Mouse (Mus musculus) urinary bladder, postnatal 25 days (tissue): Measurements from ENCODE around the gene Enkur.

Source experiments
- DNase-seq: peaks from one replicate; pipeline ENCODE4 v3.0.0; 2022; ENCODE audit warnings: low spot score

Enkur gene

DNA sequence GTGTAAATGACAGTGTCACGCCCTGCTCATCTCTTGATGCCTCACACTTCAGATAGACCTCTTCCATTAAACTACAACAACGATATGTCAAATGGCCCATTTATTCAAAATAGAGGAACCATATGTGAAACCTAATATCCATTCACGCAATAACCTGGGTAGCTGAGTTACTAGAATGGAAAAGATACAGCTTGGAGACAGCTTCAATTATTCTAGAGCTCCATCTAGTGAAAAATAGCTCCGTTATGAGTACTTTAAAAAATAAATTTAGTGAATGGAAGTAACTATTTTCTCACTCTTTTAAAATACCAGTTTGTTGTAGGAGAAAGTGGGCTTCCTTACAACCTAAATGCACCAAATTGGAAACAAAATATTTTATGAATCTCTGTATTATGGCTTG lies 16.6 kb downstream of the Enkur start:
- no peak for DNase-seq

GRCm38 (mm10) chr2:21187576-21187975 lies 17.6 kb downstream of the Enkur start:
- peak; percentile 68 for DNase-seq

DNA sequence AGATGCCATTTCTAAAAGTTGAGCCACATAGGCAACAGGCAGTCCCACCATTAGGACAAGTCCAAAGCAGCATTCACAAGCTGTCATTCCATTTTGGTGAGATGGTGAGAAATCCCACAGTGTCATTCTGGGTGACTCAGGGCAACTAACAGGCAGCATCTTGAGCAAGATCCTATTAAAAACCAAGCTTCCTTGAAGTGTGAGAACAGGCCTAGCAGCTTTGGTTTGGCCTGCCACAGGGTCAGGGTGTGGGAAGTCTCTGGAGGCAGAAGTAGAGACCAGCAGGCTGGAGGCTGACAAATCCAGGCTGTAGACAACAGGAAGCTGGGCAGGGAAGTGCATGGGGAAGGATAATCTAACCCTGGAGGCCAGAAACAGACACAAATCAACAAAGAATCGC lies 22.4 kb downstream of the Enkur start:
- DNase-seq, result peak; percentile 15

GRCm38 (mm10) chr2:21179136-21179535 lies 26.0 kb downstream of the Enkur start:
- DNase-seq, result no peak

- DNase-seq, result no peak
Observed at GRCm38 (mm10) chr2:21172797-21173196, 32.4 kb downstream of the Enkur start.

GRCm38 (mm10) chr2:21167916-21168315 lies 37.2 kb downstream of the Enkur start:
- DNase-seq, result no peak

- no peak for DNase-seq
Observed at GRCm38 (mm10) chr2:21164296-21164695, 40.9 kb downstream of the Enkur start.

DNA sequence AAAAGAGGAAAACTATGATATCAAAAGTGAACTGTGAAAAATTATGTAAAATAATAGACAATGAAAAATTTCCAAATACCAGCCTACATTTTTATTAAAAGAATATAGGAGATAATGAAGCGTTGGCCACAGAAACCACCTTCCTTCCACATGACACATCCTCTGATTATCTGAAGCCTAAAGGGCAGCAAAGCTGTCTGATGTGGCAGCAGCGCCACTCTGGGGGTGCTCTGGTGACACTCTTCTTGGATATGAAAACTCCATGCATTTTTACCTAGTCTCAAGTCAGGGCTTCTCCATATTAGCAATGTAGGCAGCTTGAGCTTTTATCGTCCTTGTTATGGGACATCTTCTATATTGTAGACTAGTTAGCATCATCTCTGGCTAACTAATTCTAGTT lies 51.7 kb downstream of the Enkur start:
- no peak for DNase-seq

GRCm38 (mm10) chr2:21147169-21147568 lies 58.0 kb downstream of the Enkur start:
- no peak for DNase-seq

DNA sequence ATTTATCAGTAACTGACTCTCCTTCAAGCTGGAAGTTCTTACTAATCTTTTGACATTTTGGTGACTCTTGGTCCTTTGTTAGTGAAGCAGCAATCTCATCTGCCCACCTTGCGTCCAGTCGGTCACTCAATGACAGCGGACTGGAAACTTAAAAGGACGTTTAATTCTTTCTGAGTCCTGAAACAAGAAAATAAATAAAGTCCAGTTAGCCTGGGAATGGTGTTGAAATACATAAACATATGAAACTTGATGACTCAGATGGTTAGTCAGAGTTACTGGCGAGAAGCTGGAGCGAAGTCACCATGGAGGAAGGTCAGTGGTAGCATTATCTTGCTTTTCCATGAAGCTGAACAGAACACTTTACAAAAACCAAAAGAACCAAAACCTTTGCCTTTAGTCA lies 58.7 kb downstream of the Enkur start:
- no peak for DNase-seq

DNA sequence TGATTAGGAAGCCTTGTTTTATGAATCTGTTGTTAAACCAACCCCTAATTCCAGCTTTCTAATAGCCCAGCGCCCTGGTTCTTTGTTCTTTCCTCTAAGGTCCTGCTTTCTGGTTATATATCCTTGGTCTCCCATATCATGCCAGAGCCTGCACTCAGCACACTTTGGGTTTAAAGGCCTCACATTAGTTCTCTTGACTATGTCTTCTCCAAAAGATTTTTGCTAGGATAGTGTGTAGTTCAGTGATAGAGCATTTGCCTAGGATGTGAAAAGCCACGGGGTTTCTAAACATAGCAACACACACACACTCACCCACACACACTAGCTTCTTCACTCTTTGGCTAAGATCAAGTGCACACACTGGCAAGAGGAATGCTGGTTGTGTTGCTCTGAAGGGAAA lies 62.5 kb downstream of the Enkur start:
- no peak for DNase-seq

DNA sequence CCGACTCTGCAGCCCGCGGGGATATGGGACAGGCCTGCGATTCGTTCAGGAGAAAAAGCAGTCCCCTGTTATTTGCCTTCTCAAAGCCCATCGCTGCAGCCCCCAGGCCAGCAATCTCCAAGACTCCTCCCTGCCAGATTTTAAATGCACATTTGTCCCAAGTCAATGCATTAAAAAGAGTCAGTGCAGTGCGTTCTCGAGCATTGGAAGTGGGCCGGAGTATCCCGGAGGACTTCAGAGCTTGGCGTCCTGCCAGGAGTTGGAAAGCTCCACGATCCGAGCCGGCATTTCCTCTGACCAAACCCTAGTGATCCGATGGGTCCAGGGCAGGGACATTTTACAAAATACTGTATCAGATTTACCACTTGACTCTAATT lies 63.0 kb downstream of the Enkur start:
- DNase-seq, result peak; percentile 55

DNA sequence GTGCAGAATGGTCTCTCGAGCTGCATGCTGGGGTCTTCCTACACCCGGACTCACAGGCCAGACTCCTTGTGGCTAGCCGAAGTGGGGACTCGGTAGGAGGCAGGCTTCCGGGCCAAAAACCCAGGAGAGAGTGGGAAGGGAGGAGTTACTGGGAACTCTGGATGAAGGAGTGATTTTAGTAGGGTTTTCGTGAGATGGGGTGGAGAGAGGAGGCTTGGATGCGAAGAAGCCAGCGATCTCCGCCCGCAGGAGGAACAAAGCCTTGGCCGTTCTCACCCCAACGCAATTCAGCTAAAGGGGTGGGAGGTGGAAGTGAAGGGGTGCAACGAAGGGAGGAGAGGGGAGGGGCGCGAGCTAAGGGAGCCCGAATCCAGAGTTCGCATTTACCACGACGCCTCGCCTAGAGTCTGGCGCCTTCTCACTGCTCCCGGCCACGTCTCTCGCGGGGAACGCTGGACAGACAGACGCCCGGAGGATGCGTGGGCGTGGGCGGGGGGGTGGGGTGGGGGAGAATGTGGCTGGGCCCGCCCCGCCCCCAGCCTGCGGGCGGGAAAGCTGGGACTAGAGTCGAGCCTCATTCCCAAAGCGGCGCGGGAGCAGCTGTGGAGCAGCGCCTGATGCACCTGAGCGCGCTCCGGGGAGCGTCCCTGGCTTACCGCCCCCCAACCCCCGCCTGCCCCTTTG lies 63.5 kb downstream of the Enkur start:
- DNase-seq, result peak; percentile 42

GRCm38 (mm10) chr2:21141189-21141519 lies 64.0 kb downstream of the Enkur start:
- no peak for DNase-seq
